Mouse (Mus musculus) MEL (cell line): ENCODE measurements at regions not wholly inside any gene's neighbourhood (a gene's known extent, or its start where the extent isn't known, plus 50 kb on each side); places are given as distances from the start of the nearest gene placed in this dataset.

Experiments
- DNase-seq: peaks from one replicate; pipeline ENCODE4 v3.0.0; 2011; ENCODE audit warnings: low read depth, low spot score
- H3K27ac ChIP-seq: 2 replicates; pipeline ENCODE4 v1.5.1; 2012; ENCODE audit warnings: low read depth, mild to moderate bottlenecking, control low read depth, low read length, moderate library complexity; ENCODE audit not compliant: control insufficient read depth
- H3K27me3 ChIP-seq, 2 experiments: fragments of 150-350 bp in 1 of 2; sonication (generic) in 1 of 2; 2 replicates each; pipeline ENCODE4 v1.6.1; 2012; ENCODE audit warnings: low read length in 2 of 2, mild to moderate bottlenecking in 2 of 2, improper control_type of control experiment in 1 of 2, moderate library complexity in 1 of 2; ENCODE audit not compliant: insufficient read depth in 2 of 2, control insufficient read depth in 1 of 2
- H3K36me3 ChIP-seq, 2 experiments: 2 replicates each; pipeline ENCODE4 v1.6.1; 2012 to 2014; ENCODE audit warnings: low read length in 2 of 2, improper control_type of control experiment in 1 of 2, inconsistent platforms in 1 of 2, mild to moderate bottlenecking in 1 of 2; ENCODE audit not compliant: insufficient read depth in 2 of 2, control insufficient read depth in 1 of 2
- H3K4me1 ChIP-seq, 2 experiments: fragments of 150-350 bp in 1 of 2; sonication (generic) in 1 of 2; 2 replicates each; pipeline ENCODE4 v1.6.1; 2012; ENCODE audit warnings: low read length in 2 of 2, improper control_type of control experiment in 1 of 2, mild to moderate bottlenecking in 1 of 2; ENCODE audit not compliant: insufficient read depth in 2 of 2, control insufficient read depth in 1 of 2
- H3K4me3 ChIP-seq, 2 experiments: fragments of 150-350 bp in 1 of 2; sonication (generic) in 1 of 2; 2 replicates each; pipeline ENCODE4 v1.5.1; 2012; ENCODE audit warnings: low read depth in 2 of 2, low read length in 2 of 2, mild to moderate bottlenecking in 2 of 2, moderate library complexity in 2 of 2, control low read depth in 1 of 2, improper control_type of control experiment in 1 of 2; ENCODE audit not compliant: control insufficient read depth in 1 of 2, insufficient read depth in 1 of 2
- H3K79me2 ChIP-seq: 2 replicates; pipeline ENCODE4 v1.6.1; 2012; ENCODE audit warnings: mild to moderate bottlenecking, low read length, moderate library complexity; ENCODE audit not compliant: control insufficient read depth, poor library complexity, insufficient read depth
- H3K9ac ChIP-seq: 2 replicates; pipeline ENCODE4 v1.6.1; 2012; ENCODE audit warnings: low read depth, mild to moderate bottlenecking, control low read depth, low read length, moderate library complexity; ENCODE audit not compliant: control insufficient read depth, poor library complexity, severe bottlenecking
- H3K9me3 ChIP-seq: fragments of 150-350 bp; sonication (generic); replicated peaks from 2 replicates; pipeline ENCODE4 v1.6.1; 2012; ENCODE audit warnings: mild to moderate bottlenecking, low read length, improper control_type of control experiment, moderate library complexity; ENCODE audit not compliant: insufficient read depth
- BHLHE40 ChIP-seq: IDR thresholded peaks from 2 replicates; pipeline ENCODE4 v1.6.1; 2012; ENCODE audit warnings: low read depth, mild to moderate bottlenecking, inconsistent platforms, low read length, improper control_type of control experiment, borderline replicate concordance
- CHD1 ChIP-seq: IDR thresholded peaks from 2 replicates; pipeline ENCODE4 v1.6.1; 2012; ENCODE audit warnings: low read depth, mild to moderate bottlenecking, inconsistent platforms, low read length, improper control_type of control experiment
- EP300 ChIP-seq, 2 experiments: IDR thresholded peaks; 2 replicates each; pipeline ENCODE4 v1.6.1; 2011; ENCODE audit warnings: improper control_type of control experiment in 2 of 2, low read length in 2 of 2, low read depth in 1 of 2, mild to moderate bottlenecking in 1 of 2
- ETS1 ChIP-seq: IDR thresholded peaks from 2 replicates; pipeline ENCODE4 v1.6.1; 2012; ENCODE audit warnings: low read depth, mild to moderate bottlenecking, inconsistent platforms, low read length, improper control_type of control experiment, moderate library complexity
- GABPA ChIP-seq: IDR thresholded peaks from 2 replicates; pipeline ENCODE4 v1.6.1; 2012; ENCODE audit warnings: low read depth, mild to moderate bottlenecking, inconsistent platforms, low read length, improper control_type of control experiment, moderate library complexity
- HCFC1 ChIP-seq: IDR thresholded peaks from 2 replicates; pipeline ENCODE4 v1.6.1; 2012; ENCODE audit warnings: low read depth, mild to moderate bottlenecking, inconsistent platforms, low read length, improper control_type of control experiment, moderate library complexity
- MAFK ChIP-seq: IDR thresholded peaks from 2 replicates; pipeline ENCODE4 v1.6.1; 2011; ENCODE audit warnings: low read depth, mild to moderate bottlenecking, low read length, improper control_type of control experiment, borderline replicate concordance
- MAX ChIP-seq: IDR thresholded peaks from 2 replicates; pipeline ENCODE4 v1.6.1; 2011; ENCODE audit warnings: low read length, improper control_type of control experiment
- MXI1 ChIP-seq: IDR thresholded peaks from 2 replicates; pipeline ENCODE4 v1.6.1; 2011; ENCODE audit warnings: mild to moderate bottlenecking, low read depth, low read length, improper control_type of control experiment
- MYB ChIP-seq: IDR thresholded peaks from 2 replicates; pipeline ENCODE4 v1.6.1; 2011; ENCODE audit warnings: mild to moderate bottlenecking, low read depth, low read length, improper control_type of control experiment
- MYC ChIP-seq: IDR thresholded peaks from 2 replicates; pipeline ENCODE4 v1.6.1; 2011; ENCODE audit warnings: low read depth, mild to moderate bottlenecking, low read length, improper control_type of control experiment, moderate library complexity
- NELFE ChIP-seq: IDR thresholded peaks from 2 replicates; pipeline ENCODE4 v1.6.1; 2011; ENCODE audit warnings: low read depth, low read length, improper control_type of control experiment
- NRF1 ChIP-seq: IDR thresholded peaks from 2 replicates; pipeline ENCODE4 v1.6.1; 2014; ENCODE audit warnings: low read depth, mild to moderate bottlenecking, inconsistent platforms, low read length, improper control_type of control experiment, moderate library complexity; ENCODE audit not compliant: poor library complexity, insufficient read depth, severe bottlenecking
- POLR2A ChIP-seq, 2 experiments: IDR thresholded peaks; 2 replicates each; pipeline ENCODE4 v1.6.1; 2011 to 2012; ENCODE audit warnings: low read length in 2 of 2, mild to moderate bottlenecking in 2 of 2, control low read depth in 1 of 2, improper control_type of control experiment in 1 of 2, low read depth in 1 of 2, moderate library complexity in 1 of 2; ENCODE audit not compliant: control insufficient read depth in 1 of 2, insufficient read depth in 1 of 2, poor library complexity in 1 of 2
- POLR2AphosphoS2 ChIP-seq: IDR thresholded peaks from 2 replicates; pipeline ENCODE4 v1.6.1; 2011; ENCODE audit warnings: low read length, improper control_type of control experiment
- RAD21 ChIP-seq: IDR thresholded peaks from 2 replicates; pipeline ENCODE4 v1.6.1; 2011; ENCODE audit warnings: mild to moderate bottlenecking, low read depth, low read length, improper control_type of control experiment
- SIN3A ChIP-seq: IDR thresholded peaks from 2 replicates; pipeline ENCODE4 v1.6.1; 2012; ENCODE audit warnings: low read length, improper control_type of control experiment, inconsistent platforms
- TAL1 ChIP-seq: IDR thresholded peaks from 2 replicates; pipeline ENCODE4 v1.6.1; 2012; ENCODE audit warnings: mild to moderate bottlenecking, inconsistent platforms, low read length, moderate library complexity, mixed read lengths
- TBP ChIP-seq: IDR thresholded peaks from 2 replicates; pipeline ENCODE4 v1.8.0; 2011; ENCODE audit warnings: low read depth, low read length, improper control_type of control experiment
- TCF12 ChIP-seq: IDR thresholded peaks from 2 replicates; pipeline ENCODE4 v1.6.1; 2014; ENCODE audit warnings: low read depth, mild to moderate bottlenecking, inconsistent platforms, low read length, improper control_type of control experiment, moderate library complexity
- USF1 ChIP-seq: IDR thresholded peaks from 2 replicates; pipeline ENCODE4 v1.6.1; 2014; ENCODE audit warnings: low read depth, mild to moderate bottlenecking, inconsistent platforms, low read length, improper control_type of control experiment, moderate library complexity
- USF2 ChIP-seq, 2 experiments: IDR thresholded peaks; 2 replicates each; pipeline ENCODE4 v1.6.1; 2011 to 2012; ENCODE audit warnings: improper control_type of control experiment in 2 of 2, low read length in 2 of 2, borderline replicate concordance in 1 of 2, inconsistent platforms in 1 of 2, low read depth in 1 of 2, mild to moderate bottlenecking in 1 of 2; ENCODE audit not compliant: insufficient read depth in 1 of 2
- ZC3H11A ChIP-seq: IDR thresholded peaks from 2 replicates; pipeline ENCODE4 v1.6.1; 2012; ENCODE audit warnings: low read depth, mild to moderate bottlenecking, inconsistent platforms, low read length, improper control_type of control experiment
- ZKSCAN1 ChIP-seq: IDR thresholded peaks from 2 replicates; pipeline ENCODE4 v1.6.1; 2012; ENCODE audit warnings: low read depth, mild to moderate bottlenecking, inconsistent platforms, low read length, improper control_type of control experiment, moderate library complexity
- ZMIZ1 ChIP-seq: IDR thresholded peaks from 2 replicates; pipeline ENCODE4 v1.6.1; 2012; ENCODE audit warnings: low read depth, mild to moderate bottlenecking, inconsistent platforms, low read length, improper control_type of control experiment, moderate library complexity
- ZNF384 ChIP-seq: IDR thresholded peaks from 2 replicates; pipeline ENCODE4 v1.6.1; 2012; ENCODE audit warnings: low read depth, mild to moderate bottlenecking, inconsistent platforms, low read length, improper control_type of control experiment

- no peaks in the 10 kb centered on the region for H3K9me3 ChIP-seq
- no peaks in the 10 kb centered on the region for H3K27me3 ChIP-seq
- peaks cover 2% of the 10 kb centered on the region; the same call in 1 of the 2 replicates for H3K79me2 ChIP-seq
- H3K27ac ChIP-seq: peak overlapping the region; percentile 95
- H3K36me3 ChIP-seq: peaks cover 0 to 18% of the 10 kb centered on the region in 2 experiments; a peak in 2 of 4 replicates
- TF ChIP-seq MAFK: 0 out of 2 replicates have a peak, but pooled peaks have one; percentile 20
- peak; percentile 100 for TF ChIP-seq MXI1
- TF ChIP-seq SIN3A: peak; percentile 95
- TF ChIP-seq RAD21: no peak
- peak; percentile 36; the same call in 1 of the 2 replicates for TF ChIP-seq TCF12
- TF ChIP-seq ZC3H11A: no peak
- peak; percentile 97 for TF ChIP-seq MAX
- TF ChIP-seq TAL1: no peak
- peak; percentile 42; the same call in 1 of the 2 replicates for TF ChIP-seq HCFC1
- peak; percentile 93 for TF ChIP-seq ZNF384
- TF ChIP-seq USF2 (IDR thresholded peaks at IDR 0.05; ENCODE audit: borderline replicate concordance in 1 of 2, insufficient read depth in 1 of 2, low read depth in 1 of 2, low read length in 2 of 2): no peak
- peak; percentile 99 for TF ChIP-seq MYC
- peak; percentile 66 for TF ChIP-seq USF1
- TF ChIP-seq BHLHE40: no peak
- TF ChIP-seq POLR2A (IDR thresholded peaks at IDR 0.05; ENCODE audit: control insufficient read depth in 1 of 2, insufficient read depth in 1 of 2, low read depth in 1 of 2, low read length in 2 of 2, poor library complexity in 1 of 2): peak; percentile 47 to 85; a peak in 2 of 4 replicates
- TF ChIP-seq NELFE: peak; percentile 75
- TF ChIP-seq ETS1: peak; percentile 64
- TF ChIP-seq ZKSCAN1: no peak
- TF ChIP-seq ZMIZ1: no peak
- 0 out of 2 replicates have a peak, but pooled peaks have one; percentile 31 for TF ChIP-seq POLR2AphosphoS2
- TF ChIP-seq TBP: peak; percentile 81
- TF ChIP-seq CHD1: peak; percentile 7; the same call in 1 of the 2 replicates
- no peak for TF ChIP-seq MYB
- peak in 1 of 2 experiments; percentile 57; a peak in 1 of 4 replicates for TF ChIP-seq EP300 (IDR thresholded peaks at IDR 0.05; ENCODE audit: low read depth in 1 of 2, low read length in 2 of 2)
- TF ChIP-seq GABPA: no peak
- no peak for TF ChIP-seq NRF1
- H3K4me1 ChIP-seq: peaks cover 2 to 19% of the 10 kb centered on the region in 2 experiments
- peak; percentile 96 for DNase-seq
- H3K9ac ChIP-seq: peak overlapping the region; percentile 84
- peak overlapping the region; percentile 34 to 61 for H3K4me3 ChIP-seq
Observed at GRCm38 (mm10) chr6:31159240-31159639, 200.4 kb upstream of the Klf14 start.
